Mouse (Mus musculus) intestine, embryonic 15.5 days (tissue): ENCODE results near the gene Stxbp4. TPM values are rescaled to one million over a fixed set of nuclear protein-coding genes. Genes with fewer than 3 reads are reported as not detected.
A peak's percentile ranks its signal among the peaks of the same experiment; 100 is the strongest.

Experiments used
- ATAC-seq: fragments of 200-750 bp; cut with Nextera tagmentation; 2 replicates; pipeline ENCODE4 v1.8.0; 2017; ENCODE audit warnings: moderate TSS enrichment, moderate library complexity
- H3K27ac ChIP-seq: fragments of 300-500 bp; sonication (generic); 2 replicates; pipeline ENCODE4 v1.5.1; 2015; ENCODE audit warnings: mild to moderate bottlenecking, inconsistent platforms
- H3K27me3 ChIP-seq: fragments of 300-500 bp; sonication (generic); replicated peaks from 2 replicates; pipeline ENCODE4 v1.6.1; 2015; ENCODE audit warnings: inconsistent platforms
- H3K36me3 ChIP-seq: fragments of 300-500 bp; sonication (generic); 2 replicates; pipeline ENCODE4 v1.6.1; 2015; ENCODE audit warnings: inconsistent platforms
- H3K4me1 ChIP-seq: fragments of 300-500 bp; sonication (generic); replicated peaks from 2 replicates; pipeline ENCODE4 v1.6.1; 2015; ENCODE audit warnings: inconsistent platforms
- H3K4me2 ChIP-seq: fragments of 300-500 bp; sonication (generic); replicated peaks from 2 replicates; pipeline ENCODE4 v1.6.1; 2015; ENCODE audit warnings: mild to moderate bottlenecking, inconsistent platforms
- H3K4me3 ChIP-seq: fragments of 300-500 bp; sonication (generic); replicated peaks from 2 replicates; pipeline ENCODE4 v1.5.1; 2015; ENCODE audit warnings: inconsistent platforms
- H3K9ac ChIP-seq: fragments of 300-500 bp; sonication (generic); 2 replicates; pipeline ENCODE4 v1.6.1; 2015; ENCODE audit warnings: inconsistent platforms
- H3K9me3 ChIP-seq: fragments of 300-500 bp; sonication (generic); 2 replicates; pipeline ENCODE4 v1.6.1; 2016; ENCODE audit warnings: inconsistent platforms
- WGBS: fragments of 180-500 bp; shearing (Covaris S2); methylation state at CpG from one replicate; pipeline ENCODE4 v1.1.7; 2015; 5-methylcytosine and 5-hydroxymethylcytosine counted together
- polyA plus RNA-seq: library from polyadenylated mRNA; unstranded; fragments of >200 nt; fragmentation: Nextera tagmentation; extraction: Ambion mirVana; gene quantifications from 2 replicates; pipeline ENCODE4 v1.2.1, GENCODE M21; 2015

Gene Stxbp4
- polyA plus RNA-seq, 1 experiment from 2014 or later, result 15.3 TPM

GRCm38 (mm10) chr11:90586203-90586602, 51.7 kb downstream of the Stxbp4 start:
- 90% methylated on average over 8 of the region's 8 CpGs for WGBS
- no peaks in the 10 kb centered on the region; the same call in 1 of the 2 replicates for H3K36me3 ChIP-seq
- H3K4me3 ChIP-seq, result no peak overlapping the region
- H3K27ac ChIP-seq, result no peak overlapping the region
- no peak overlapping the region for H3K9ac ChIP-seq
- H3K27me3 ChIP-seq, result no peaks in the 10 kb centered on the region
- H3K4me2 ChIP-seq, result no peak overlapping the region
- no peaks in the 10 kb centered on the region for H3K4me1 ChIP-seq
- H3K9me3 ChIP-seq, result no peaks in the 10 kb centered on the region
- no peak for ATAC-seq

DNA sequence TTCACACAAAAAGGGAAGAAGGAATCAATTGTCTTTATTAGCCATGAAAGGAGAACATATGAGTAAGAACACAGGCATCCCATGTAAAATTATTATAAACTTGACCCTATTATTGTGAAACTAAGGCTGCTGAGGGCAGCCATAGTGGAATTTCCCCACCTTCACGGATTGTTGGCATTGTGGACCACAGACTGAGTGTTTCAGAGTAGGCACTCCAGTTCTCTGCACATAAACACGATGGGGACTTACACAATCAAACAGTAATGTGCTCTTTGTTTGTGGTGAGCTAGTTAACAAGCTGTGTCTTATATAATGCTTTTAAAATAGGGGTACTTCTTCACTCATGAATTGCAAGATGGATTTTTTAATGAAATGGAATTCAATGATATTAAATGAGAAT, 52.1 kb downstream of the Stxbp4 start:
- ATAC-seq, result no peak
- Histone ChIP-seq H3K4me2 (no peak overlapping the region), H3K9me3 (no peaks in the 10 kb centered on the region), H3K4me3 (no peak overlapping the region), H3K9ac (no peak overlapping the region), H3K27ac (no peak overlapping the region), H3K27me3 (no peaks in the 10 kb centered on the region), H3K36me3 (no peaks in the 10 kb centered on the region), H3K4me1 (no peaks in the 10 kb centered on the region)
- 84% methylated on average over 2 of the region's 2 CpGs for WGBS

DNA sequence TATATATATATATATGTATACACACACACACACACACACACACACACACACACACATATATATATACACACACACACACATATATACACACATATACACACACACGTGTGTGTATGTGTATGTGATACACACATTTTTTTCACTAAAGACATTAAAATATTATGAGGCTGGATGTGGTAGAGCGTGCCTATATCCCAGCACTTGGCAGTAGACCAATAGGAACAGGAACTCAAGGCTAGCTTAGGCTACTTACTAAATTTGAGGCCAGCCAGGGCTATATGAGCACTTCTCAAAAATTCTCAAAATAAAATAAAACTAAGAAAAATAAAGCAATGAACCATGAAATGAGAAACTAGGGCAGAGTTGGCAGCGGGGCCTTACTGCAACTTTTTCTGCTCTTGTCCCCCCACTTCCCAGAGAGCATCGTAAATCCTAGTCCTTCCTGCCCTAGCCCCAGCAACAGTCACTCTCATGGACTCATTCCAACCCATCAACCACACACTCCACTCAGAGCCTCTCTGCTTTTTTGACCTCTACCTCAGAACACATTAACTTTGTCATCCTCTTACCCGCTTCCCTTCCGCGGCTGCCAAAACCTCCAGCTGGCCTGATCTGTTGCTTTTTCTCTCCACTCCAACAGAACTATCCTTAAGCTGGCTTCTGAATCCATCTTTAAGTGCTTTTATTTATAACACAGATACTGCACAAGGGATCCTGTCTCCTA, 60.7 kb downstream of the Stxbp4 start:
- WGBS, result 52% methylated on average over 7 of the region's 7 CpGs
- Histone ChIP-seq H3K9me3 (no peaks in the 10 kb centered on the region), H3K4me1 (0 out of 2 replicates have a peak, but pooled peaks cover 2% of the 10 kb centered on the region), H3K27me3 (no peaks in the 10 kb centered on the region), H3K9ac (no peak overlapping the region), H3K4me2 (no peak overlapping the region), H3K4me3 (no peak overlapping the region), H3K36me3 (no peaks in the 10 kb centered on the region), H3K27ac (no peak overlapping the region)
- ATAC-seq, result peak; percentile 76

GRCm38 (mm10) chr11:90576282-90576972, 61.5 kb downstream of the Stxbp4 start:
- Histone ChIP-seq H3K4me1 (0 out of 2 replicates have a peak, but pooled peaks cover 2% of the 10 kb centered on the region), H3K9ac (no peak overlapping the region), H3K36me3 (no peaks in the 10 kb centered on the region), H3K27me3 (no peaks in the 10 kb centered on the region), H3K4me3 (no peak overlapping the region), H3K27ac (no peak overlapping the region), H3K9me3 (no peaks in the 10 kb centered on the region), H3K4me2 (no peak overlapping the region)
- no peak for ATAC-seq
- WGBS, result 85% methylated on average over 8 of the region's 8 CpGs

DNA sequence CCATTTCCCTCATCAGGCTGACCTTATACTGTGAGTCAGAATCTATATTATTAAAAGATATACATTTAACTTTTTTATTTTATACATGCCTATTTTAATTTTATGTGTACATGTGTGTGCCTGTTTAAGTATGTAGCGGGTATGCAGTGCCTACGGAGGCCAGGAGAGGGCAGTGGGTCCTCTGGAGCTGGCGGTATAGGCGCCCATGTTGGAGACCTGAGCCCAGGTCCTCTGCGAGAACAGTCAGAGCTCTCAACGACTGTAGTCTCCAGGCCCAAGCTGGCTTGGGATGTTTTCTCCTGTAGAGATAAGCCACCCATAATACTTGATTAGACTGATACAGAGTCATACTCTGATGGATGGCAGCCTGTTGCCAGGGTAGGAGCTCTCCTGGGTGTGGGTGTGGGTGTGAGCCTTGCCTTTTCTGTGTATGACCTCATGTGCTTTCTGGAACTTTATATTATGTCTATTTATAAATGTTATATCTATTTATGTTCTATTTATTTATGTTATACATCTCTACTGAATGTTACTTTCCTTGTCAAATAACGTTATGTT, 62.3 kb downstream of the Stxbp4 start:
- Histone ChIP-seq H3K9ac (no peak overlapping the region), H3K4me2 (no peak overlapping the region), H3K9me3 (no peaks in the 10 kb centered on the region), H3K27ac (no peak overlapping the region), H3K4me1 (0 out of 2 replicates have a peak, but pooled peaks cover 2% of the 10 kb centered on the region), H3K27me3 (no peaks in the 10 kb centered on the region), H3K36me3 (no peaks in the 10 kb centered on the region), H3K4me3 (no peak overlapping the region)
- 92% methylated on average over 7 of the region's 7 CpGs for WGBS
- no peak for ATAC-seq

DNA sequence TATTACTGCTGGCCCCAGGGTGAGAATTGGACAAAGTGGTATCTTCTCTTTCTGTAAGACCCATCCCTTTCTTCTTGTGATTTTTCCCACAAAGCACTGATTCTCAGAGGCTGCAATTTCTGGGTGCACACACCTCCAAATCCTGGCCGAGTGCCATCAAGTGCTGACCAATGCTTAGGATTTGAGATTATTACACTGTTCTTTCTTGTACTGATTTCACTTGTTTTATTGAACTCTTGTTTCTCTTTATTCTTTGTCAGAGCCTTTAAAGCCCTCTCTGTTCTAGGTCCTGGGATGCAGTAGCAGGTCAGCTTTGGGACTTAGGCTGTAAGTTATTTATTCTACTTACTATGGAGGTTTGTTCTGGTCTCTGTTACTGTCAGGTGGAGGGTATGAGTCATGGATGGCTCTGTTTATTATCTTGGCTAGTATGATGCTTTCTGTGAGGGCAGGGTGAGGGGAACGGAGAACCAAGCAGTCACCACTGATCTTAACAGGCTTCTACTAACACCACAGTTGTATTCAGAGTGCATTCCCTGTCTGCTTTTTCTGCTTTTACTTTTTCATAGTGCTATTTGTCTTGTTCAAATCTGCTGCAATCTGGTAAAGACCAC, 67.1 kb downstream of the Stxbp4 start:
- 51% methylated on average over 2 of the region's 2 CpGs for WGBS
- no peak overlapping the region for H3K9ac ChIP-seq
- no peaks in the 10 kb centered on the region for H3K9me3 ChIP-seq
- no peak overlapping the region for H3K4me2 ChIP-seq
- H3K4me3 ChIP-seq, result no peak overlapping the region
- H3K27ac ChIP-seq, result no peak overlapping the region
- H3K4me1 ChIP-seq, result no peaks in the 10 kb centered on the region
- H3K36me3 ChIP-seq, result no peaks in the 10 kb centered on the region
- H3K27me3 ChIP-seq, result no peaks in the 10 kb centered on the region
- ATAC-seq, result no peak

- H3K9me3 ChIP-seq, result no peaks in the 10 kb centered on the region
- H3K4me2 ChIP-seq, result no peak overlapping the region
- no peak overlapping the region for H3K9ac ChIP-seq
- no peak overlapping the region for H3K4me3 ChIP-seq
- WGBS, result 48% methylated on average over 9 of the region's 9 CpGs
- no peak overlapping the region for H3K27ac ChIP-seq
- no peaks in the 10 kb centered on the region for H3K36me3 ChIP-seq
- H3K4me1 ChIP-seq, result no peaks in the 10 kb centered on the region
- peak; percentile 74 for ATAC-seq
- H3K27me3 ChIP-seq, result no peaks in the 10 kb centered on the region
Observed at GRCm38 (mm10) chr11:90558359-90559047, 79.4 kb downstream of the Stxbp4 start.

- no peak overlapping the region for H3K27ac ChIP-seq
- H3K9me3 ChIP-seq, result no peaks in the 10 kb centered on the region
- no peaks in the 10 kb centered on the region for H3K4me1 ChIP-seq
- WGBS, result 70% methylated on average over 4 of the region's 4 CpGs
- H3K36me3 ChIP-seq, result no peaks in the 10 kb centered on the region
- no peak for ATAC-seq
- H3K27me3 ChIP-seq, result no peaks in the 10 kb centered on the region
- no peak overlapping the region for H3K4me3 ChIP-seq
- H3K9ac ChIP-seq, result no peak overlapping the region
- H3K4me2 ChIP-seq, result no peak overlapping the region
Observed at GRCm38 (mm10) chr11:90556517-90556916, 81.4 kb downstream of the Stxbp4 start.

GRCm38 (mm10) chr11:90553963-90554362, 83.9 kb downstream of the Stxbp4 start:
- H3K9ac ChIP-seq, result no peak overlapping the region
- 57% methylated on average over 5 of the region's 5 CpGs for WGBS
- H3K4me2 ChIP-seq, result no peak overlapping the region
- H3K27ac ChIP-seq, result no peak overlapping the region
- no peaks in the 10 kb centered on the region for H3K36me3 ChIP-seq
- H3K4me3 ChIP-seq, result no peak overlapping the region
- no peaks in the 10 kb centered on the region for H3K4me1 ChIP-seq
- H3K27me3 ChIP-seq, result no peaks in the 10 kb centered on the region
- no peak for ATAC-seq
- H3K9me3 ChIP-seq, result no peaks in the 10 kb centered on the region

DNA sequence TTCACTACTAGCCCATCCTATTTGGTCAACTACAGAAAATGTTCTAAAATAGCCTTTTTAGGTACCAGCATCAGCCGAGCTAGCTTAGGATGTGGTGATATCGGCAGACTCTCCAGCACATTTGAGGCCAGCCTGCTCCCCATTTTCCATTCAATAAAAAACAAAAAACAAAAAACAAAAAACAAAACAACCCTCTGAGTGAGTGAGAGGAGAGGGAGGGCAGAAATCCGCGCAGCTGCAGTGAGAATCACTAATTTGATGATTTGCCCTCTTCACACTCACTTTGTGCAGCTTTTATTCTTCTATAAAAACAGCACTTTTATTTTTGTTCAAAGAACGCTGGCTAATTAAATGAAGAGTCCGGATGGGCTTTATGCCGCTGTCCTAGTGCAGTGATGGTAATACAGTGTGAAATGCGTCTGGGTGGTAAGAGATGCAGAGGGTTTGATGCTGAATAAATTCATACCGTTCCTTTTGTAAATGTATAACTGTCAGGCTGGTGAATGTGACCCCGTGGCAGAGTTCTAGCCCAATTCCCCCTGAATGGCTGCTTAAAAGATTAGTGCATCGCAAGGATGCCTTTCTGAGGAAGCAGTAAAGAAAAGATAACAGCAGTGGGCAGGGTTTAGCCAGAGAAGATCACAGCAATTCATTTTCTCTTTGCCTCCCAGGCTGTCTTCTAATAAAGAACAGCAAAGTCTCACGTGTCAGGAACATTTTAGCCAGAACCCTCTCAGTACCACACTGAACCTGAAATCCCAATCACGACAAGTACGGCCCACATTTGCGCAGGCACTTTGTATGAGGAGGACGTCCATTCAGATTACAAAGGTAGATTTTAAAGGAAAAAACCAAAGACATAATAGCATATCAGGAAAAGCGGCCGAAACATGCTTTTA, 85.3 kb downstream of the Stxbp4 start:
- Histone ChIP-seq H3K27me3 (no peaks in the 10 kb centered on the region), H3K4me3 (no peak overlapping the region), H3K4me1 (no peaks in the 10 kb centered on the region), H3K36me3 (no peaks in the 10 kb centered on the region), H3K4me2 (no peak overlapping the region), H3K9ac (no peak overlapping the region), H3K27ac (no peak overlapping the region), H3K9me3 (no peaks in the 10 kb centered on the region)
- ATAC-seq, result no peak
- WGBS, result 73% methylated on average over 18 of the region's 18 CpGs

- WGBS, result 50% methylated on average over 13 of the region's 13 CpGs
- no peak for ATAC-seq
- H3K36me3 ChIP-seq, result no peaks in the 10 kb centered on the region
Observed at GRCm38 (mm10) chr11:90548560-90548959, 89.3 kb downstream of the Stxbp4 start.

More at GRCm38 (mm10) chr11:90548560-90548959, 89.3 kb downstream of the Stxbp4 start:
- Histone ChIP-seq H3K4me3 (no peak overlapping the region), H3K4me1 (no peaks in the 10 kb centered on the region), H3K27me3 (no peaks in the 10 kb centered on the region), H3K27ac (no peak overlapping the region), H3K9me3 (no peaks in the 10 kb centered on the region), H3K9ac (no peak overlapping the region), H3K4me2 (no peak overlapping the region)
